Mouse (Mus musculus) forebrain, embryonic 12.5 days (tissue): ENCODE data around the gene Canx. TPM values are rescaled to one million over a fixed set of nuclear protein-coding genes. Genes with fewer than 3 reads are reported as not detected.
A peak's percentile ranks its signal among the peaks of the same experiment; 100 is the strongest.
"Not testable (repeated sequence)": the region's sequence is repeated elsewhere in the genome, so short reads cannot be mapped to it uniquely, and the experiment has no call there.

Source experiments
- ATAC-seq: fragments of 200-750 bp; cut with Nextera tagmentation; 2 replicates; pipeline ENCODE4 v1.8.0; 2017; ENCODE audit warnings: moderate TSS enrichment; ENCODE audit not compliant: low FRiP score
- H3K27ac ChIP-seq: fragments of 300-500 bp; sonication (generic); 2 replicates; pipeline ENCODE4 v1.5.1; 2016; ENCODE audit warnings: mild to moderate bottlenecking
- H3K27me3 ChIP-seq: fragments of 300-500 bp; sonication (generic); 2 replicates; pipeline ENCODE4 v1.6.1; 2016; ENCODE audit warnings: mild to moderate bottlenecking
- H3K36me3 ChIP-seq: fragments of 300-500 bp; sonication (generic); replicated peaks from 2 replicates; pipeline ENCODE4 v1.6.1; 2016; ENCODE audit warnings: mild to moderate bottlenecking
- H3K4me1 ChIP-seq: fragments of 300-500 bp; sonication (generic); 2 replicates; pipeline ENCODE4 v1.6.1; 2016
- H3K4me2 ChIP-seq: fragments of 300-500 bp; sonication (generic); 2 replicates; pipeline ENCODE4 v1.6.1; 2016; ENCODE audit warnings: mild to moderate bottlenecking, moderate library complexity
- H3K4me3 ChIP-seq: fragments of 300-500 bp; sonication (generic); replicated peaks from 2 replicates; pipeline ENCODE4 v1.5.1; 2016; ENCODE audit warnings: mild to moderate bottlenecking
- H3K9ac ChIP-seq: fragments of 300-500 bp; sonication (generic); 2 replicates; pipeline ENCODE4 v1.6.1; 2016; ENCODE audit warnings: mild to moderate bottlenecking
- H3K9me3 ChIP-seq: fragments of 300-500 bp; sonication (generic); 2 replicates; pipeline ENCODE4 v1.6.1; 2016
- WGBS: fragments of 180-500 bp; shearing (Covaris S2); methylation state at CpG from one replicate; pipeline ENCODE4 v1.1.7; 2016; 5-methylcytosine and 5-hydroxymethylcytosine counted together
- polyA plus RNA-seq: library from polyadenylated mRNA; unstranded; fragments of >200 nt; fragmentation: Nextera tagmentation; extraction: Ambion mirVana; gene quantifications from 2 replicates; pipeline ENCODE4 v1.2.1, GENCODE M21; 2016

The Canx gene
- 287 and 298 TPM in 2 replicates for polyA plus RNA-seq

DNA sequence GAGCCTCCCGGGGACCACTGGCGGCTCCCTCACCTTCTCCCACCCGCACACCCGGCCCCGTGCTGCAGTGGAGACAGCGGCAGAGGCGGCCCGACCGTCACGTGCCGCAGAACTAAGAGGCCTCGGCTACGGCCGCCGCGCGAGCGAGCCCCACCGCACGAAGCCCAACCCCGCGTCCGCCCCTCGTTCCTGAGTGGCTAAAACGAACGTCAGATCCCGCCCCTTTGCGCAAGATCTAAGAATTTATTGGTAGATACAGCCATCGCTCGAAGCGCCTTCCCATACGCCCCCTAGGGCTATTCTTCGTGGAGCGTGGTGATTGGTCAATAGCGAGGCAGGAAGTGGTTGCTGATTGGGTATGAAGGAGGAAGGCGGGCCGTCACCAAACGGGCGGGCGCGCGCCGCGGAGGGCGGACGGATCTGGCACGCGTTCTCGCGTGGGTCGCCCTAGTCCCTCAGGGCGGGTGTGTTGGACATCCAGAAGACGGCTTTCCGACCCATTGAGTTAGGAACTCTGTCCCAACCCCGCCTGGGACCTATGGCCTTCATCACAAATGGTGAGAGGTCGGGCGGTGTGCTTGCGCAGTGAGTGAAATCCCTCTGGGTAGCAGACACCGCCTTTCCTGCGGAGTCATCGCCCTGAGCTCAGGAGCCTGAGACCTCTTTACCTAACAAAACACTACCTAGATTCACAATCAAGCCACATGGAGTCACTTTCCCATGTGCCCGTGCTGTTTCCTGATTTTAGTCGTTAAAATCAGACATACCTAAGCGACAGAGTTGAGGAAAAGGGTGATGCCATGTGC, at the start of gene Canx:
Gene Canx, minus strand, starts transcription at position 178 of the 806 bp plus-strand sequence.
- Histone ChIP-seq H3K27ac (peak within 1 kb of the TSS; percentile 90), H3K4me1 (peaks cover 28% of the 10 kb centered on the region), H3K27me3 (no peaks in the 10 kb centered on the region), H3K4me2 (peak within 1 kb of the TSS; percentile 88), H3K4me3 (peak within 1 kb of the TSS; percentile 87), H3K9ac (peak within 1 kb of the TSS; percentile 91), H3K9me3 (no peaks in the 10 kb centered on the region), H3K36me3 (0 out of 2 replicates have a peak, but pooled peaks cover 6% of the 10 kb centered on the region)
- WGBS = under 1% methylated on average over 64 of the region's 64 CpGs
- peak; percentile 99 for ATAC-seq

DNA sequence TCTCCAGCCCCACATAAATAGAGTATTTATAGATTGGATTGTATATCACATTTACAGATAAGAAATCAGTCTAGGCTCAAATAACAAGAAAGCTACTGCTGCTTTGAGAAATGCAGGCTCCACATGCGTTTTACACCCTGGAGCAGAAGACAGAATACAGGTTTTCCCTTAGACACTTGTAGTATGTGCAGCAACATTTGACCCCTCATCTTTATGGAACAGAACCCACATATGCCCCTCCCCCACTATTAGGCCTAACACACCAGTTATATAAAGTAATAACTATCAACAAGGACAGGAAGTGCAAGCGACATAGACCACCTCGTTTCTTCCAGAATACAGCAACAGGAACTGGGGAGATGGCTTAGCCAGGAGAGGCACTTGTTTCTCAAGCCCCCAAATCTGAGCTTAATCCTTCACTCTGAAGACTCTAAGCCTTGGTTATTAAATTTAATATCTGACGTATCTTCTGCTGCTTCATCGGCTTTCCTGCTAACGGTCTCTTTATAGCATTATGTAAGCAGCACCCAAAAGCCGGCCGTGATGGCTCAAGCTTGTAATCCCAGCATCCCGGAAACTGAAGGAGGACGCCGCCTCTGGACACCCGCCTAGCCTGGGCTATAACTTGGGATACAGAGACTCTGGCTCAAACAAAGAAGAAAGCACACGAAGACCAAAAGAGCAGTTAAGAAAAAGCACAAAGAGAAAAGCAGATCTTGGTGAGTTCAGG, 49.0 kb upstream of the Canx start:
- Histone ChIP-seq H3K9me3 (no peaks in the 10 kb centered on the region), H3K4me2 (no peak overlapping the region), H3K4me3 (no peak overlapping the region), H3K27me3 (no peaks in the 10 kb centered on the region), H3K27ac (no peak overlapping the region), H3K36me3 (peaks cover 5% of the 10 kb centered on the region), H3K4me1 (peaks cover 30% of the 10 kb centered on the region), H3K9ac (no peak overlapping the region)
- ATAC-seq = no peak
- WGBS = 85% methylated on average over 13 of the region's 13 CpGs

DNA sequence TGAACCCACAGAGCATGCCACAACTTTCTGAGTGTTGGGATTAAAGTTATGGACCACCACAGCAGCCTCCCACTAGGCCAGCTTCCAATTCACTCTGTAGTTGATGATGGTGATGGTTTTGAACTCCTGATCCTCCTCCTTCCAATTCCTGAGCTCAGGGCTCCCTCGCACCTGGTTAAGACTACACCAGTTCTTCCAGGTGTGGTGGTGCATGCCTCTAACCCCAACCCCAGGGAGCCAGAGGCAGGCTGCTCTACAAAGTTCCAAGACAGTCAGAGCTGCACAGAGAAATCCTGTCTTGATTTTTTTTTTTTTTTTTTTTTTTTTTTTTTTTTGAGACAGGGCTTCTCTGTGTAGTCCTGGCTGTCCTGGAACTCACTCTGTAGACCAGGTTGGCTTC, 48.1 kb upstream of the Canx start:
- WGBS = 95% methylated on average over 1 of the region's 1 CpGs
- Histone ChIP-seq H3K4me1 (peaks cover 27% of the 10 kb centered on the region), H3K27ac (no peak overlapping the region), H3K36me3 (no peaks in the 10 kb centered on the region; the same call in 1 of the 2 replicates), H3K27me3 (no peaks in the 10 kb centered on the region), H3K4me2 (no peak overlapping the region), H3K9me3 (no peaks in the 10 kb centered on the region), H3K4me3 (no peak overlapping the region), H3K9ac (no peak overlapping the region)
- no peak for ATAC-seq

DNA sequence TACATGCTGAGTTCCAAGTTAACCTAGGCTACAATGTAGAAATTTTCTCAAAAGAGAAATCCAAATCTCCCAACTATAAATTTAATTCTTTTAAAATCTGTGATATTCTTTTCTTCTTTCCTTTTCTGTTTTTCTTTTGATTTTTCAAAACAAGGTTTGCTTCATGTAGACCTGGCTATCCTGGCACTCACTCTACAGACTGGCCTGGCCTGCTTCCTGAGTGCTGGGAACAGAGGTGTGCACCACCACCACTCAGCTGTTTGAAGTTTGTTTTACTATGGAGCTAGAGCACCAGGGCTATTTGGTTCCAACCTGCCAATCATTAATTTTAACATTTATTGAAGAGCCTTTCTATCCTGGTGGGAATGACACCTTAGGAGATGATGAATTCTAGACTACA, 47.6 kb upstream of the Canx start:
- ATAC-seq = no peak
- Histone ChIP-seq H3K4me2 (no peak overlapping the region), H3K4me1 (peaks cover 27% of the 10 kb centered on the region)

DNA sequence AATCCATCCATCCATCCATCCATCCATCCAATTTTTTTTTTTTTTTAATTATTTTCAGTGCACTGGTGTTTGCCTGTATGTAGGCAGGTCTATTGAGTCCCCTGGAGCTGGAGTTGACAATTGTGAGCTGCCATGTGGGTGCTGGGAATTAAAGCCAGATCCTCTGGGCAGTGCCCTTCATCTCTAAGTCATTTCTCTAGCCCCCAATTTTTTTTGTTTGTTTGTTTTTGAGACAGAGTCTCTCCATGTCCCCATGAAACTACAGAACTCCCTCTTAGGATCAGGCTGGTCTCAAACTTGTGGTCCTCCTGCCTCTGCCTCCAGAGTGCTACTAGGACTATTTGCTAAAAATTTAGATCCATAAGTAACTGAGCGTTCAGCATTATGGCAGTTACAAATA, 46.4 kb upstream of the Canx start:
- Histone ChIP-seq H3K4me3 (no peak overlapping the region), H3K27ac (no peak overlapping the region), H3K9ac (peak overlapping the region; percentile 71; the same call in 1 of the 2 replicates), H3K27me3 (no peaks in the 10 kb centered on the region), H3K36me3 (no peaks in the 10 kb centered on the region), H3K4me2 (peak overlapping the region; percentile 59), H3K4me1 (peaks cover 27% of the 10 kb centered on the region), H3K9me3 (no peaks in the 10 kb centered on the region)
- WGBS = 91% methylated on average over 1 of the region's 1 CpGs
- ATAC-seq = no peak

More for the DNA sequence above, 47.6 kb upstream of the Canx start:
- no peaks in the 10 kb centered on the region for H3K36me3 ChIP-seq
- H3K4me3 ChIP-seq = no peak overlapping the region
- H3K27ac ChIP-seq = no peak overlapping the region
- no peaks in the 10 kb centered on the region for H3K9me3 ChIP-seq
- H3K9ac ChIP-seq = no peak overlapping the region
- H3K27me3 ChIP-seq = no peaks in the 10 kb centered on the region

DNA sequence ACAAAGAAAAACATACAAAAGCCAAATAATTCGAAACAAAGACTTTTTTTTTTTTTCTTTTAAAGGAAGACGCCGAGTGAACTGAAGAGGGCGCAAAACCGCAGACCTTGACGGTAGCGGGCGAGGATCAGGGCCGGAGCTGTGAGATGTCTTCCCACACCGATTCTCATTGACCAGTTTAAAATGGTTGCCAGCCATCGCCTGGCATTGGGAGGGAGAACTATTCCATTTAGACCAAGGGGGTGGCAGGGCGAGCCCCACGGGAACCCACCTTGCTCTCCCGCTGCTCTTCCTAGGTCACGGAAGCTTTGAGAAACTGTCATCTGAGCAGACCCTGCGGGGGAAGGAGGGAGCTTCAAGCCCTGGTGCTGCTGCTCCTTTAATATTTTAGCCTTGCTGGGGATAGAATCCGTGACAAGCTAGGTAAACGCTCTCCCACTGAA, 45.9 kb upstream of the Canx start:
- peak overlapping the region; percentile 69 for H3K27ac ChIP-seq
- peaks cover 25% of the 10 kb centered on the region for H3K4me1 ChIP-seq
- ATAC-seq = peak; percentile 45; the same call in 1 of the 2 replicates

DNA sequence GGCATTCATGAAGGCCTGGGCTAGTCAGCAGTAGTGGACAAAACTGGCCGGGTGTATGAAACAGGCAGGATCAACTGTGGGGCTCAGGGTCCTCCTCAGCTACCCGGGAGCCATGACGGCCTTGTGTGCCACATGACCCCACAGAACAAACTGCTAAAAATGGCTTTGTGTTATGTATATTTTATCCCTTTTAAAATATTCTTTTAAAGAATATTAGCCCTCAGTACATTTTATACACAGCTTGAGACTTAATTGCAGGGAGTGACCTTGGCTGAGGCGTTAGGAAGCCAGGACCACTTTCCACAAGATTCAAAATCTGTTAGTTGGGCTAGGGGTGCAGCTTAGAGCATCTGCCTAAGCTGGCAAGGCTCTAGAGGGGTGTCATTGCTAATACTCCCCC, 45.5 kb upstream of the Canx start:
- no peaks in the 10 kb centered on the region for H3K9me3 ChIP-seq
- H3K36me3 ChIP-seq = no peaks in the 10 kb centered on the region
- WGBS = 50% methylated on average over 4 of the region's 4 CpGs
- H3K4me3 ChIP-seq = no peak overlapping the region
- H3K4me1 ChIP-seq = peaks cover 21% of the 10 kb centered on the region
- H3K27ac ChIP-seq = peak overlapping the region; percentile 69; the same call in 1 of the 2 replicates
- no peaks in the 10 kb centered on the region for H3K27me3 ChIP-seq
- peak; percentile 56; the same call in 1 of the 2 replicates for ATAC-seq
- peak overlapping the region; percentile 59 for H3K4me2 ChIP-seq
- no peak overlapping the region for H3K9ac ChIP-seq

More for the DNA sequence above, 45.9 kb upstream of the Canx start:
- no peaks in the 10 kb centered on the region for H3K9me3 ChIP-seq
- H3K4me3 ChIP-seq = peak overlapping the region; percentile 33
- H3K27me3 ChIP-seq = no peaks in the 10 kb centered on the region
- peak overlapping the region; percentile 71 for H3K9ac ChIP-seq
- 2% methylated on average over 18 of the region's 18 CpGs for WGBS
- no peaks in the 10 kb centered on the region for H3K36me3 ChIP-seq
- H3K4me2 ChIP-seq = peak overlapping the region; percentile 59

DNA sequence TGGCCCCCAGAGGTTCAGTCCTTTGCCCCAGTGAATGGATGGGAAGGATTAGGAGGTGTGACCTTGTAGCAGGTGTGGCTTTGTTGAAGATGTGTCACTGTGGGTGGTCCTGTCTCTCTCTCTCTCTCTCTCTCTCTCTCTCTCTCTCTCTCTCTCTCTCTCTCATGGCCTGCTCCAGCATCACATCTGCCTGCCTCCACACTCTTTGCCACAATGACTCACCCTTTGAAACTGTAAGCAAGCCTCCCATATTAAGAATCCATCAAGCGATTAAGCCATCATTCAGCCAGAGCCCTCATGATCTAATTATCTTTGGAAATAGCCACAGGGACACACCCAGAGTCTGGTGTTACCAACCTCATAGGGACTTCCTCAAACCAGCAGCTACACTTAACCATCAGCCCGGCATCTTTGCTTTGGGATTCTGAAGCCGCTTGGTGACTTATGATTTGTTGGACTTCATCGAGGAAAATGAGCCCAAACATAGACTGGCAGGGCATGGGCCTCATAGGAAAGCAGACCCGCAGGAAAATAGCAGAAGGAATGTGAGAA, 44.0 kb upstream of the Canx start:
- Histone ChIP-seq H3K4me1 (peaks cover 13% of the 10 kb centered on the region), H3K4me3 (no peak overlapping the region), H3K4me2 (no peak overlapping the region), H3K27me3 (no peaks in the 10 kb centered on the region), H3K36me3 (no peaks in the 10 kb centered on the region), H3K9ac (no peak overlapping the region), H3K9me3 (no peaks in the 10 kb centered on the region), H3K27ac (no peak overlapping the region)
- WGBS = 91% methylated on average over 5 of the region's 5 CpGs
- ATAC-seq = no peak

DNA sequence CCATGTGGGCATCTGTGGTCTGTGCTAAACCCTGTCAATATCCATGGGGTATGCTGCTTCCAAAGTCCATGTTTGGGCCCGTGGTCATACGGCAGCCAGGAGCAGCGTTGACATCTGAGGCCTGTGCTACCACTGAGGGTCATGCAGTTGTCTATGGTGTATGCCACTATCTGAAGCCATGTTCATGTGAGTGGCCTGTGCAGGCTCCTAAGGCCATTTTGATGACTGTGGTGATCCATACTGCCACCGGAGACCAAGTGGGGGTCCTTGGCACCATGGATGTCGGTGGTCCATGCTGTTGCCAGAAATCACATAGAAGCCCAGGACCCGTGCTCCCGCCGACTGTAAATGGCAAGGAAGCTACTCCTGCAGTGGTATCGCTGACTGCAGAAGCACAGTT, 42.1 kb upstream of the Canx start:
- Histone ChIP-seq H3K27ac (no peak overlapping the region), H3K4me1 (peaks cover 13% of the 10 kb centered on the region), H3K4me2 (no peak overlapping the region), H3K9ac (no peak overlapping the region), H3K9me3 (no peaks in the 10 kb centered on the region), H3K4me3 (no peak overlapping the region), H3K36me3 (no peaks in the 10 kb centered on the region), H3K27me3 (no peaks in the 10 kb centered on the region)
- 88% methylated on average over 9 of the region's 9 CpGs for WGBS
- no peak for ATAC-seq

DNA sequence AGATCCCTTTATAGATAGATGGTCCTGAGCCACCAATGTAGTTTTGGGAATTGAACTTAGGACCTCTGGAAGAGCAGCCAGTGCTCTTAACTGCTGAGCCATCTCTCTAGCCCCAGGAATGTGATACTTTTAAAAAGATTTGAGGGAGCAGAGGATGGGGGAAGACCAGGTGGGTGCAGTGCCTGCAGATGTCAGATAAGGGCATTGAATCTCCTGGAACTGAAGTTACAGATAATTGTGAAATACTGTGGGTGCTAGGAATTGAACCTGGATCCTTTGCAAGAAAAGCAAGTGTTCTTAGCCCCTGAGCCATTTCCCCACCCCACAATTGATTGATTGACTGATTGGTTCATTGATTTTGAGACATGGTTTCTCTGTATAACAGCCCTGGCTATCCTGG, 39.8 kb upstream of the Canx start:
- Histone ChIP-seq H3K9me3 (no peaks in the 10 kb centered on the region), H3K27me3 (peaks cover 7% of the 10 kb centered on the region), H3K4me1 (0 out of 2 replicates have a peak, but pooled peaks cover 2% of the 10 kb centered on the region), H3K27ac (no peak overlapping the region), H3K36me3 (no peaks in the 10 kb centered on the region), H3K4me2 (no peak overlapping the region), H3K4me3 (no peak overlapping the region), H3K9ac (no peak overlapping the region)
- no peak for ATAC-seq

DNA sequence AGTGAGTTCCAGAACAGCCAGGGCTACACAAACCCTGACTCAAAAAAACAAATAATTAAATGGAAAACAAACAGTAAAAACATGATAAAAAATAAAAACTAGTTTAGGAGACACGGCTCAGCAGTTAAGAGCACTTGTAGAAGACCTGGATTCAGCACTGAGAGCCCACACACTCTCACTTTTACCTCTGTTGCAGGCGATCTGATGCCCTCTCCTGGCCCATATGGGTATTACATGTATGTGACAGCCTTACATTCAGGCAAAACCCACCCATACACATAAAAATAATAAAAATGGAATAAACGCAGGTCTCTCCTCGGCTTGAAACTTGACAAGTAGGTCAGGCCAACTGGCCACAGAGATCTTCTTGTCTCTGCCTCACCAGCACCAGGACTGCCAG, 39.1 kb upstream of the Canx start:
- peaks cover 3% of the 10 kb centered on the region; the same call in 1 of the 2 replicates for H3K4me1 ChIP-seq
- no peak overlapping the region for H3K4me3 ChIP-seq
- H3K9me3 ChIP-seq = no peaks in the 10 kb centered on the region
- ATAC-seq = 0 out of 2 replicates have a peak, but pooled peaks have one; percentile 53
- no peaks in the 10 kb centered on the region for H3K36me3 ChIP-seq
- H3K9ac ChIP-seq = no peak overlapping the region
- H3K4me2 ChIP-seq = no peak overlapping the region
- peaks cover 8% of the 10 kb centered on the region for H3K27me3 ChIP-seq
- WGBS = 16% methylated on average over 4 of the region's 4 CpGs
- no peak overlapping the region for H3K27ac ChIP-seq

DNA sequence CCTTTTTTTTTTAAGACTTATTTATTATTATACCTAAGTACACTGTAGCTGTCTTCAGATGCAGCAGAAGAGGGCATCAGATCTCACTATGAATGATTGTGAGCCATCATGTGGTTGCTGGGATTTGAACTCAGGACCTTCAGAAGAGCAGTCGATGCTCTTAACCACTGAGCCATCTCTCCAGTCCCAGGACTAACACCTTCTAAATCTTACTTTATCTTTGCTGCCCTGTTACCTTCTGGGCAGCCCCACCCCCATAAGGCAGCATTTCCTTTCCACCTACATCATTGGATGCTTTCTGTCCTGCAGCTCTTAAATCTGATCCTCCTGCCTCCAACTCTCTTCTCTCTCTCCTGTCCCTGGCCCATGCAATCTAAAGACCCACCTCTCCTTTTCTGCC, 35.8 kb upstream of the Canx start:
- not testable (repeated sequence) for H3K36me3 ChIP-seq, H3K4me2 ChIP-seq, H3K9me3 ChIP-seq, H3K9ac ChIP-seq, H3K27ac ChIP-seq, H3K4me1 ChIP-seq, ATAC-seq, H3K4me3 ChIP-seq
- peaks cover 28% of the 10 kb centered on the region for H3K27me3 ChIP-seq
- WGBS = 81% methylated on average over 1 of the region's 1 CpGs
